Mouse (Mus musculus) A20 (cell line): Measurements from ENCODE around the gene 3110021N24Rik.

Source experiments
- DNase-seq: peaks from one replicate; pipeline ENCODE4 v3.0.0-alpha.2; 2011; ENCODE audit warnings: low read depth, low spot score

3110021N24Rik gene

GRCm38 (mm10) chr4:108793941-108794340 lies 74.5 kb downstream of the 3110021N24Rik start:
- DNase-seq, result no peak

- DNase-seq, result no peak
These were observed 77.3 kb downstream of the 3110021N24Rik start for GRCm38 (mm10) chr4:108796701-108797100.

- peak; percentile 47 for DNase-seq
These were observed 78.8 kb downstream of the 3110021N24Rik start for GRCm38 (mm10) chr4:108798083-108798830.

- DNase-seq, result no peak
These were observed 84.1 kb downstream of the 3110021N24Rik start for GRCm38 (mm10) chr4:108803535-108803934.

GRCm38 (mm10) chr4:108811142-108811541 lies 91.7 kb downstream of the 3110021N24Rik start:
- DNase-seq, result no peak

- DNase-seq, result no peak
These were observed 92.1 kb downstream of the 3110021N24Rik start for GRCm38 (mm10) chr4:108811550-108811949.

- DNase-seq, result no peak
These were observed 106.2 kb downstream of the 3110021N24Rik start for GRCm38 (mm10) chr4:108825677-108826076.

GRCm38 (mm10) chr4:108826096-108826495 lies 106.6 kb downstream of the 3110021N24Rik start:
- DNase-seq, result no peak

- DNase-seq, result peak; percentile 27
These were observed 107.2 kb downstream of the 3110021N24Rik start for GRCm38 (mm10) chr4:108826643-108827042.

GRCm38 (mm10) chr4:108830698-108831097 lies 111.2 kb downstream of the 3110021N24Rik start:
- DNase-seq, result no peak
